Mouse (Mus musculus): ENCODE data around the gene Syvn1. TPM values are rescaled to one million over a fixed set of nuclear protein-coding genes. Genes with fewer than 3 reads are reported as not detected.
"Not testable (repeated sequence)": the region's sequence is repeated elsewhere in the genome, so short reads cannot be mapped to it uniquely, and the experiment has no call there.

Syvn1 gene
- total RNA-seq, 2 experiments from 2014 or later: 45.4 to 49.5 TPM

- intact Hi-C loops (cut with DNase I): no loop called here
- DNase-seq (ENCODE audit: low spot score in 2 of 2): no peak
These were observed 10.3 kb upstream of the Syvn1 start for GRCm38 (mm10) chr19:6035966-6036585.

- DNase-seq (ENCODE audit: low spot score in 2 of 2): no peak
- intact Hi-C loops (cut with DNase I): no loop called here
These were observed 8.7 kb upstream of the Syvn1 start for GRCm38 (mm10) chr19:6037695-6038094.

DNA sequence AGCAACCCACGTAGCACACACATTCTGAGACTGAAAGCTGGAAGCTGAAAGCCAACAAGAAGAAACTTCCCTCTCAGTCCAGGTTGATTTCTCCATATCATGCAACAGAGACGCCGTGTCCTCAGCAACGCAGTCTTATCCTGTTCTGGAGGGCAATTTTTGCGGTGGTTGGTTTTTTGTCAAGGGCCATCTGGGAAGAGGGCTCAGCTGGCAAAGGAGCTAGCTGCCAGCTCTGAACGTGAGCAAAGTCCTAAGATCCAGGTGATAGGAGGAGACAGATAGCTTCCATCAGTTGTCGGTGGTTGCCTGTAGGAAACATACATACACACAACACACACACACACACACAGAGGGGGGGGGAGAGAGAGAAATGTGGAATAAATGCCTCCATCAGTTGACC is 8.1 kb upstream of the Syvn1 start:
- DNase-seq (ENCODE audit: low spot score in 2 of 2): no peak

GRCm38 (mm10) chr19:6040002-6040401 is 6.4 kb upstream of the Syvn1 start:
- DNase-seq (ENCODE audit: low spot score in 2 of 2): no peak
- intact Hi-C loops (cut with DNase I): loop anchor here (5.0 kb wide), 1 partner anchor 118 kb away; the partner anchor contains the start of gene Cdc42ep2

More for the DNA sequence above, 8.1 kb upstream of the Syvn1 start:
- intact Hi-C loops (cut with DNase I): no loop called here

DNA sequence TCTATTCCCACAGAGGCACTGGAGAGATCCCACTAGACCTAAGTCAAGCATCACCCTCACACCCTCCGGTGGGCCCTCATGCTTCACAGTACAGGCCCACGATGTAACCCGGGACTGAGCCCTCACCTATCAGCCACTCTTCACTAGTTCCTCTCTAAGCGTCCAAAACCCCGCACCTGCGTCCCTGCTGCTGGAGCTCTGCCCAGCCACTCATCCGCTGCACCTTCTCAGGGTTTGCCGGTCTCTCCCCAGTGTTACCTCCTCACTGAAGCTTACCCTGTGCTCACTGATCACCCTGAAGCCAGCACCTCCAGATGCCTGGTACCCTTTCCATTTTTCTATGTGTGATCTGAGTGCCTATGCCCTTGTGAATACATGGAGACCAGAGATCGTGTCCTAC is 4.1 kb upstream of the Syvn1 start:
- DNase-seq (ENCODE audit: low spot score in 2 of 2): no peak
- intact Hi-C loops (cut with DNase I): loop anchor here (5.0 kb wide), 1 partner anchor 120 kb away; the partner anchor contains the start of gene Cdc42ep2

- intact Hi-C loops (cut with DNase I): loop anchor here (5.0 kb wide), 1 partner anchor 122 kb away; the partner anchor contains the start of gene Cdc42ep2
- DNase-seq (ENCODE audit: low spot score in 2 of 2): not testable (repeated sequence)
These were observed 2.3 kb upstream of the Syvn1 start for GRCm38 (mm10) chr19:6044102-6044501.

DNA sequence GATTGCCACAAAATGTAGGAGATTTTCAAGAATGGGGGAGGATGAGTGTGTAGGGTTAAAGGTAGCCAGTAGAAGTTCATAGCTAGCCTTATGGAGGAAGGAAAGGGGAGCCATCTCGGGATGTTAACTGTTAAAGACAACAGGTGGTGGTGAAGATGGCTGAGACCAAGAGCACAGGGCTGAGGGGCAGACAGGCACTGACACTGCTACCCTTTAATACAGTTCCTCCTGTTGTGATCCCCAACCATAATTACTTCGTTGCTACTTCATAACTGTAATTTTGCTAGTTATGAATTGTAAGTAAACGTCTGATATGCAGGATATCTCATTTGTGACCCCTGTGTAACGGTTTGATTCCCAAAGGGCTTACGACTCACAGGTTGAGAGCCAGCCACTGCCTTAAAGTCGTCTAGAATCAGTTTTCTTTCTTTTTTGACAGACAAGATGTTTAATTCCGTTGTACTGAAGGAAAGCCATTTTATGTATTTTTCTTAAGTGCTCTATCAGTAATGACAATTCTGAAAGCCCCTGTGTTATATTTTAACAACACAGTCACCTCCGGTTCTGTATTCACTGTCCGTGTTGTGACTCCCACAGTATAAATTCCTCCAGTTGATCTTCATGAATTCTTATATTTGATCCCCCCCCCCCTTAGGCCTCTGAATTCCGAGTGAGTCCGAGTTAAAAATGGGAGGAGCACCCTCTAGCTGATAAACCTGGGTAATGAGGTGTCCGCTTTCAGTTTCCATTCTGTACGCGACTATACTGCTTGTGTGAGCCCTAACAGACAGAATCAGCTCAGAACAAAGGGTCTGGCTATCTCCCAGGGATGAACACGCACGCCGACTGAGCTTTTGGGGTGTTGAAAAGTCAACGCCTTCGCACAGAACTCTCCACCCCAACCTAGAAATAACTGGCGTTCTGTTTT is 746 bp upstream of the Syvn1 start:
- DNase-seq (ENCODE audit: low spot score in 2 of 2): no peak
- intact Hi-C loops (cut with DNase I): loop anchor here (2.0 kb wide), 1 partner anchor 81 kb away; the partner anchor contains the start of gene Pola2

GRCm38 (mm10) chr19:6047154-6047898 is 950 bp downstream of the Syvn1 start:
- no peak for DNase-seq (ENCODE audit: low spot score in 2 of 2)
- intact Hi-C loops (cut with DNase I): loop anchor here (1.0 to 2.0 kb wide), 2 partner anchors 10 to 83 kb away; partner anchors contain the start of genes Fau, Mrpl49 and Pola2

DNA sequence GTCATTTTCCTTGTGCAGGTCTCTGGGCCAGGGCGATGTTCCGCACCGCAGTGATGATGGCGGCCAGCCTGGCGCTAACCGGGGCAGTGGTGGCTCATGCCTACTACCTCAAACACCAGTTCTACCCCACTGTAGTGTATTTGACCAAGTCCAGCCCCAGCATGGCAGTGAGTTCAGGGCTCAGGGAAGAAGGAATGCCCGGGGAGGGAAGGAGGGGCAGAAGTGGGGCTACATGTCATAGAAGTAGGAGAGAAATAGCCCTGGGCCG is 1.5 kb downstream of the Syvn1 start:
- DNase-seq (ENCODE audit: low spot score in 2 of 2): no peak
- intact Hi-C loops (cut with DNase I): loop anchor here (1.0 to 2.0 kb wide), 2 partner anchors 9 to 83 kb away; partner anchors contain the start of genes Fau, Mrpl49 and Pola2

GRCm38 (mm10) chr19:6048681-6049410 is 2.5 kb downstream of the Syvn1 start:
- intact Hi-C loops (cut with DNase I): no loop called here
- no peak for DNase-seq (ENCODE audit: low spot score in 2 of 2)

DNA sequence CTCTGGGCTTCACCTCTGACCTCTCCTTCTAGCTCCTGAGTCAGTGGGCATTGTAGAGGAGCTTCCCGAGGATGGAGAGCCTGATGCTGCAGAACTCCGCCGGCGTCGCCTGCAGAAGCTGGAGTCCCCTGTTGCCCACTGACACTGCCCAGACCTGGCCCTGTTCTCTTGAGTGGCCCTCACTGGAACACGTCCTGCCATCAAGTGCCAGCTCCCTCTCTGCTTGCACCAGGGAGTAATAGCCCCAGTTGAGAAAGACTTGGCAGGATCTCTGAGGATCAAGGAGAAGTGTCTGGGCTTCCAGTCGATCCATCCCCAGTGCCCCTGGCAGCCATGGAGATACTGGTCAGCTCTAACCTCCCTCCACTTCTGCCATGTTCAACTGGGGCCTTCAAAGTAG is 6.1 kb downstream of the Syvn1 start:
- no peak for DNase-seq (ENCODE audit: low spot score in 2 of 2)
- intact Hi-C loops (cut with DNase I): no loop called here

GRCm38 (mm10) chr19:6054296-6054695 is 7.9 kb downstream of the Syvn1 start:
- intact Hi-C loops (cut with DNase I): no loop called here

DNA sequence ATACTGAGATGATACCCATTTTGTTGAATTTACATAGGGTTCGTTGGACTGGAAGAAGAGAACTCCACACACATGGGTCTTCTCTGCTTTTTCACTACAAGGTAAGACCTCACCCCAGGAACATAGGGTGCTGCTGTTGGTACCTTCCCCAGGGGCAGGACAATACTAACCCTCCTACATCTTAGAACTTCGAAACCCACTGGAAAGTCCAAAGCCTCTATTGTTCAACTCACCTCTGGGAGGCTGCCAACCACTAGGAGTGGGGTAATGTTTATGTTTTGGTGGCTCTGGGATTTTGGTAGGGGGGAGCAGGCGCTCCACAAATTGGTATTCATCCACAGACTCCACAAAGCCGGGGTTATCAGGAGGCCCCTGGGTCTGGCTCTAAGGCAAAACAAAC is 10.3 kb downstream of the Syvn1 start:
- intact Hi-C loops (cut with DNase I): loop anchor here (1.0 to 2.0 kb wide), 2 partner anchors 9 to 28 kb away; partner anchors contain the start of genes Cdca5 and Zfpl1
- no peak for DNase-seq (ENCODE audit: low spot score in 2 of 2)

More at GRCm38 (mm10) chr19:6054296-6054695, 7.9 kb downstream of the Syvn1 start:
- no peak for DNase-seq (ENCODE audit: low spot score in 2 of 2)

DNA sequence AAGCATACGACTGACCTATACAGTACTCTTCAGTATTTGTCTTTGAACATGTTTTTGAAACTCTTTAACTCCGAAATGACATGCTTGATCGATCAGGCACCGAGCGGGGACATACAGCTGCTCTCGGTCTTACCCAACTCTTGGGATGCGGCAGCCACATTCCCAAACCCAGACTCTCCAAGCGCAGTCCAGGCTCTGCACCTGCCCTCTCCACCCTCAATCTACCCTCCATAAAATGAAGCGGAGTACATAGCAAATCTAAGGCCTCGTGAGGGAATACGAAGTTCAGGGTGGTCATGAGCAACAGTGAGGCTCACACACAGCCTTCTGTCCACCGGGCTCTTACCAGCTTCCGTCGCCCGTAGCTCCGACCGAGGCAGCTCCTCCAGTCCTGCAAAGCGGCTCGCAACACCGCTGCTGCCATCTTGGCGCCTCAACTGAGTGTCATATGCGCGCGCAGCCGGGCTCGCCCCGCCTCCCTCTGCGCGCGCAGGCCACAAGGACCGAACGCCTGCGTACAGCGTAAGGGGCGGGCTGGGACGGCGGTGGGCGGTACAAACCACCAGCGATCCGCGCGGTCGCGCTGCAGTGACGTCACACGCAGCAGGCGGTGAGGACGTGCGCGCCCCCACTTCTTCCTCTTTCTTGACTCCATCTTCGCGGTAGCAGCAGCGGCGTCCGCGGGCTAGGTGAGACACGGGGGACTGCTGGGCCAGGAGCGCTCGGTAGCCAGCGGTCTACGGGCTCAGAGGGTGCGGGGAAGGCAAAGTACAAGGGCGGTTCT is 11.1 kb downstream of the Syvn1 start, which contains the start of the genes Mrpl49 and Fau:
Mrpl49 (minus strand) TSS at position 473 of the 784 bp plus-strand sequence.
Fau (plus strand) TSS at position 532 of the 784 bp plus-strand sequence.
- intact Hi-C loops (cut with DNase I): loop anchor here (1.0 to 2.0 kb wide), 2 partner anchors 10 to 27 kb away; partner anchors contain the start of genes Cdca5 and Zfpl1
- peak; percentile 99 to 100 for DNase-seq (ENCODE audit: low spot score in 2 of 2)

DNA sequence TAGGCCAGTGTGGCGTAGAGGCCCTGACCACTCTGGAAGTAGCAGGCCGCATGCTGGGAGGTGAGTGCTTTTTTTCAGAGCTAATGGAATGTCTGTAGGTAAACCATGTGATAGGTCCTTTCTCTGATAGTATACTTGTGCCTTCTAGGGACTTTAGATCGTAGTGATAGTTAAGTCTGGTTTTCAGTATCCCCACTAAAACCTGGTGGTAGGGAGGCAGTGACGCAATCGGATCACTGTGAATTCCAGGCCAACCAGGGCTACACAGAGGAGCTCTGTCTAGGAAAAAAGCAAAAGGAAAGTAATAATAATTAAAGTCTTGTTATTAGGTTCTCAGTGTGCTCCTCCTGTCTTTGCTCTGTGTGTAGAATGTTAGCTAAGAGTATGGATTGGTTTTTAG is 12.1 kb downstream of the Syvn1 start:
- intact Hi-C loops (cut with DNase I): no loop called here
- no peak for DNase-seq (ENCODE audit: low spot score in 2 of 2)

DNA sequence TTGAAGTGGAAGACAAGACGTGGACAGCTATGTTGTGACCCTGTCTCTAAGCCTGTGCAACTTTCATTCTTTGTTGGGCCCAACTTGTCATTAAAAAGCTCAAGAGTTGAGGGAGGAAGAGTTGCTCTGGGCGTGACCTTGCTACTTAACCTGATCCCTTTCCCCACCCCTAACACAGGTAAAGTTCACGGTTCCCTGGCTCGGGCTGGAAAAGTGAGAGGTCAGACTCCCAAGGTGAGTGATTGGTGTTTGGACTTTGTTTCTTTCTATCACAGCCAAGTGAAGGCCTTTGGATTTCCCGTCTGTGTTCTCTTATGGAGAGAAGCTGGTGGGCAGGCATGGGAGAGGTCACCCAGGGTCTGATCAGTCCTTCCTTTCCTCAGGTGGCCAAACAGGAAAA is 12.6 kb downstream of the Syvn1 start:
- no peak for DNase-seq (ENCODE audit: low spot score in 2 of 2)
- intact Hi-C loops (cut with DNase I): no loop called here

DNA sequence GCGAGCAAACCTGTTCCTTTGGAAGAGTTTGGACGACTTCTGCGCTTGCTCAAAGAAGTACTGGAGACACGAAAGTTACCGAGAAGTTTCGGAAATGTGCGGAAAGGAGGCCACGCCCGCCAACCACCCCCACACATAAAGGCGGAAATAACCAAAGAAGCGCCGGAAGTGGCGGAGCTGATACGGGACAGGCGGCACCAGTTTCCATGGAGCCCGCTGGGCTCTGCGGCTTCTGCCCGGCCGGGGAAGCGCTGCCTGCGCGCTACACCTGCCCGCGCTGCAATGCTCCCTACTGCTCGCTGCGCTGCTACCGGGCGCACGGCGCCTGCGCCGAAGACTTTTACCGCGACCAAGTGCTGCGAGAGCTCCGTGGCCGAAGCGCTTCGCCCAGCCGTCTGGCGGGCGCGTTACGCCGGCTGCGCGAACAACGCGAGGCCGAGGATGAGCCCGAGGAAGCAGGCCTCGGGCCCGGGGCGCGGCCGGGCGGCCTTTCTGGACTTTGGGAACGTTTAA is 14.7 kb downstream of the Syvn1 start, which contains the start of gene Znhit2:
Znhit2 (plus strand) TSS at position 172 of the 513 bp plus-strand sequence.
- intact Hi-C loops (cut with DNase I): loop anchor here (5.0 kb wide), 1 partner anchor 276 kb away; no protein-coding TSS in a partner anchor
- peak; percentile 95 to 98 for DNase-seq (ENCODE audit: low spot score in 2 of 2)

All from left cerebral cortex, postnatal 25 days (tissue).